Mouse (Mus musculus): ENCODE results near the gene Gatc. TPM values are rescaled to one million over a fixed set of nuclear protein-coding genes. Genes with fewer than 3 reads are reported as not detected.

Gatc gene
- polyA plus RNA-seq, 1 experiment from 2014 or later = 23.9 TPM

- Histone ChIP-seq H3K4me3 (ENCODE audit: low read length) (peak overlapping the region; percentile 94), H3K36me3 (ENCODE audit: control insufficient read depth, insufficient read depth, low read length) (peaks cover 20% of the 10 kb centered on the region), H3K4me1 (ENCODE audit: control insufficient read depth, insufficient read depth, low read length) (peaks cover 10% of the 10 kb centered on the region), H3K9ac (ENCODE audit: low read depth, low read length) (peak overlapping the region; percentile 96), H3K27me3 (replicated peaks; ENCODE audit: control insufficient read depth, insufficient read depth, low read length) (no peaks in the 10 kb centered on the region), H3K27ac (ENCODE audit: low read length) (peak overlapping the region; percentile 60), H3K4me2 (ENCODE audit: low read depth, low read length) (peak overlapping the region; percentile 73), H3K9me3 (ENCODE audit: control insufficient read depth, low read length) (no peaks in the 10 kb centered on the region)
- WGBS = 11% methylated on average over 36 of the region's 36 CpGs
- peak; percentile 50 for ATAC-seq
Measured at GRCm38 (mm10) chr5:115341314-115342165, 562 bp upstream of the Gatc start.

GRCm38 (mm10) chr5:115340007-115340406, 971 bp downstream of the Gatc start:
- peaks cover 19% of the 10 kb centered on the region for H3K36me3 ChIP-seq (ENCODE audit: control insufficient read depth, insufficient read depth, low read length)

GRCm38 (mm10) chr5:115333626-115334025, 7.4 kb downstream of the Gatc start:
- 90% methylated on average over 3 of the region's 3 CpGs for WGBS
- H3K36me3 ChIP-seq (ENCODE audit: control insufficient read depth, insufficient read depth, low read length) = peaks cover 32% of the 10 kb centered on the region
- ATAC-seq = 0 out of 2 replicates have a peak, but pooled peaks have one; percentile 45

More at GRCm38 (mm10) chr5:115340007-115340406, 971 bp downstream of the Gatc start:
- Histone ChIP-seq H3K4me1 (ENCODE audit: control insufficient read depth, insufficient read depth, low read length) (peaks cover 10% of the 10 kb centered on the region), H3K27me3 (replicated peaks; ENCODE audit: control insufficient read depth, insufficient read depth, low read length) (no peaks in the 10 kb centered on the region), H3K9ac (ENCODE audit: low read depth, low read length) (peak overlapping the region; percentile 34; the same call in 1 of the 2 replicates), H3K4me2 (ENCODE audit: low read depth, low read length) (peak overlapping the region; percentile 73), H3K27ac (ENCODE audit: low read length) (no peak overlapping the region), H3K4me3 (ENCODE audit: low read length) (peak overlapping the region; percentile 94), H3K9me3 (ENCODE audit: control insufficient read depth, low read length) (no peaks in the 10 kb centered on the region)
- WGBS = 22% methylated on average over 7 of the region's 7 CpGs
- no peak for ATAC-seq

GRCm38 (mm10) chr5:115330955-115331354, 10.0 kb downstream of the Gatc start:
- Histone ChIP-seq H3K27me3 (replicated peaks; ENCODE audit: control insufficient read depth, insufficient read depth, low read length) (no peaks in the 10 kb centered on the region), H3K9ac (ENCODE audit: low read depth, low read length) (no peak overlapping the region), H3K9me3 (ENCODE audit: control insufficient read depth, low read length) (no peaks in the 10 kb centered on the region), H3K4me3 (ENCODE audit: low read length) (no peak overlapping the region), H3K4me1 (ENCODE audit: control insufficient read depth, insufficient read depth, low read length) (peaks cover 11% of the 10 kb centered on the region), H3K27ac (ENCODE audit: low read length) (no peak overlapping the region), H3K4me2 (ENCODE audit: low read depth, low read length) (no peak overlapping the region), H3K36me3 (ENCODE audit: control insufficient read depth, insufficient read depth, low read length) (peaks cover 29% of the 10 kb centered on the region)
- ATAC-seq = no peak
- 83% methylated on average over 9 of the region's 9 CpGs for WGBS

More at GRCm38 (mm10) chr5:115333626-115334025, 7.4 kb downstream of the Gatc start:
- Histone ChIP-seq H3K4me1 (ENCODE audit: control insufficient read depth, insufficient read depth, low read length) (peaks cover 3% of the 10 kb centered on the region), H3K9ac (ENCODE audit: low read depth, low read length) (no peak overlapping the region), H3K9me3 (ENCODE audit: control insufficient read depth, low read length) (no peaks in the 10 kb centered on the region), H3K4me2 (ENCODE audit: low read depth, low read length) (no peak overlapping the region), H3K4me3 (ENCODE audit: low read length) (no peak overlapping the region), H3K27me3 (replicated peaks; ENCODE audit: control insufficient read depth, insufficient read depth, low read length) (no peaks in the 10 kb centered on the region), H3K27ac (ENCODE audit: low read length) (no peak overlapping the region)

GRCm38 (mm10) chr5:115327610-115328548, 13.1 kb downstream of the Gatc start:
- Histone ChIP-seq H3K4me3 (ENCODE audit: low read length) (peak overlapping the region; percentile 99), H3K36me3 (ENCODE audit: control insufficient read depth, insufficient read depth, low read length) (peaks cover 15% of the 10 kb centered on the region), H3K4me1 (ENCODE audit: control insufficient read depth, insufficient read depth, low read length) (peaks cover 12% of the 10 kb centered on the region), H3K27ac (ENCODE audit: low read length) (peak overlapping the region; percentile 87), H3K27me3 (replicated peaks; ENCODE audit: control insufficient read depth, insufficient read depth, low read length) (no peaks in the 10 kb centered on the region), H3K4me2 (ENCODE audit: low read depth, low read length) (peak overlapping the region; percentile 77), H3K9me3 (ENCODE audit: control insufficient read depth, low read length) (no peaks in the 10 kb centered on the region), H3K9ac (ENCODE audit: low read depth, low read length) (peak overlapping the region; percentile 92)
- under 1% methylated on average over 55 of the region's 55 CpGs for WGBS
- ATAC-seq = peak; percentile 10; the same call in 1 of the 2 replicates

GRCm38 (mm10) chr5:115326875-115327609, 13.9 kb downstream of the Gatc start, which contains the start of gene Srsf9:
Gene Srsf9, plus strand, starts transcription at chr5:115327177.
- 0% methylated on average over 71 of the region's 97 CpGs for whole genome bisulfite sequencing
- no peaks in the 10 kb centered on the region for H3K9me3 ChIP-seq (ENCODE audit: control insufficient read depth, low read length)
- H3K9ac ChIP-seq (ENCODE audit: low read depth, low read length) = peak within 1 kb of the TSS; percentile 92
- H3K36me3 ChIP-seq (ENCODE audit: control insufficient read depth, insufficient read depth, low read length) = peaks cover 13% of the 10 kb centered on the region
- H3K4me2 ChIP-seq (ENCODE audit: low read depth, low read length) = peak within 1 kb of the TSS; percentile 80
- peaks cover 12% of the 10 kb centered on the region for H3K4me1 ChIP-seq (ENCODE audit: control insufficient read depth, insufficient read depth, low read length)
- peak; percentile 96 for ATAC-seq
- H3K27me3 ChIP-seq (replicated peaks; ENCODE audit: control insufficient read depth, insufficient read depth, low read length) = no peaks in the 10 kb centered on the region
- H3K4me3 ChIP-seq (ENCODE audit: low read length) = peak within 1 kb of the TSS; percentile 99
- H3K27ac ChIP-seq (ENCODE audit: low read length) = peak within 1 kb of the TSS; percentile 87

- peak; percentile 63 for ATAC-seq
- WGBS = 19% methylated on average over 11 of the region's 11 CpGs
- Histone ChIP-seq H3K27me3 (replicated peaks; ENCODE audit: control insufficient read depth, insufficient read depth, low read length) (no peaks in the 10 kb centered on the region), H3K4me2 (ENCODE audit: low read depth, low read length) (peak overlapping the region; percentile 80), H3K36me3 (ENCODE audit: control insufficient read depth, insufficient read depth, low read length) (peaks cover 7% of the 10 kb centered on the region), H3K9ac (ENCODE audit: low read depth, low read length) (peak overlapping the region; percentile 92), H3K4me1 (ENCODE audit: control insufficient read depth, insufficient read depth, low read length) (peaks cover 12% of the 10 kb centered on the region), H3K4me3 (ENCODE audit: low read length) (peak overlapping the region; percentile 99), H3K9me3 (ENCODE audit: control insufficient read depth, low read length) (no peaks in the 10 kb centered on the region), H3K27ac (ENCODE audit: low read length) (peak overlapping the region; percentile 87)
Measured at GRCm38 (mm10) chr5:115326256-115326831, 14.6 kb downstream of the Gatc start.

All from intestine, embryonic 16.5 days (tissue).